Mouse (Mus musculus) olfactory bulb, adult 2 months (tissue): ENCODE measurements around the gene Ift122.

Source experiments
- CTCF ChIP-seq: fragments of 200-500 bp; IDR thresholded peaks from 2 replicates; pipeline ENCODE4 v1.5.1; 2012; ENCODE audit warnings: low read depth, mild to moderate bottlenecking, low read length, moderate library complexity; ENCODE audit not compliant: insufficient read depth
- POLR2A ChIP-seq: fragments of 200-500 bp; IDR thresholded peaks from 2 replicates; pipeline ENCODE4 v1.6.1; 2012; ENCODE audit warnings: mild to moderate bottlenecking, low read depth, low read length, moderate library complexity; ENCODE audit not compliant: insufficient read depth

GRCm38 (mm10) chr6:115940603-115941002 is 87.3 kb downstream of the Ift122 start:
- TF ChIP-seq POLR2A (no peak), CTCF (no peak)
